Mouse (Mus musculus) limb, embryonic 11.5 days (tissue): ENCODE data around the gene Pex10. TPM values are rescaled to one million over a fixed set of nuclear protein-coding genes. Genes with fewer than 3 reads are reported as not detected.
"Not testable (repeated sequence)": the region's sequence is repeated elsewhere in the genome, so short reads cannot be mapped to it uniquely, and the experiment has no call there.

ENCODE experiments used
- ATAC-seq: fragments of 200-750 bp; cut with Nextera tagmentation; 2 replicates; pipeline ENCODE4 v1.8.0; 2017; ENCODE audit warnings: low read depth; ENCODE audit not compliant: insufficient number of reproducible peaks, low FRiP score, low TSS enrichment
- DNase-seq: peaks from one replicate; pipeline ENCODE4 v3.0.0-alpha.2; 2015; ENCODE audit warnings: low spot score
- H3K27ac ChIP-seq: fragments of 300-500 bp; sonication (generic); replicated peaks from 2 replicates; pipeline ENCODE4 v1.5.1; 2014; ENCODE audit warnings: low read depth, mild to moderate bottlenecking, low read length
- H3K27me3 ChIP-seq: fragments of 300-500 bp; sonication (generic); 2 replicates; pipeline ENCODE4 v1.6.1; 2014; ENCODE audit warnings: mild to moderate bottlenecking, low read length, mixed read lengths; ENCODE audit not compliant: control insufficient read depth, insufficient read depth
- H3K36me3 ChIP-seq: fragments of 300-500 bp; sonication (generic); 2 replicates; pipeline ENCODE4 v1.6.1; 2014; ENCODE audit warnings: mild to moderate bottlenecking, low read length, moderate library complexity, mixed read lengths; ENCODE audit not compliant: control insufficient read depth, insufficient read depth
- H3K4me1 ChIP-seq: fragments of 300-500 bp; sonication (generic); 2 replicates; pipeline ENCODE4 v1.6.1; 2014; ENCODE audit warnings: low read length, mixed read lengths; ENCODE audit not compliant: control insufficient read depth, insufficient read depth
- H3K4me2 ChIP-seq: fragments of 300-500 bp; sonication (generic); 2 replicates; pipeline ENCODE4 v1.6.1; 2014; ENCODE audit warnings: low read depth, mild to moderate bottlenecking, moderate library complexity; ENCODE audit not compliant: severe bottlenecking
- H3K4me3 ChIP-seq: fragments of 300-500 bp; sonication (generic); 2 replicates; pipeline ENCODE4 v1.5.1; 2014; ENCODE audit warnings: low read depth, low read length
- H3K9ac ChIP-seq: fragments of 300-500 bp; sonication (generic); 2 replicates; pipeline ENCODE4 v1.6.1; 2014; ENCODE audit warnings: mild to moderate bottlenecking, low read length
- H3K9me3 ChIP-seq: fragments of 300-500 bp; sonication (generic); 2 replicates; pipeline ENCODE4 v1.6.1; 2016; ENCODE audit warnings: low read length; ENCODE audit not compliant: control insufficient read depth
- WGBS: fragments of 180-500 bp; shearing (Covaris S2); extraction: QIAGEN DNeasy Blood & Tissue Kit; methylation state at CpG from one replicate; pipeline ENCODE4 v1.1.7; 2014; 5-methylcytosine and 5-hydroxymethylcytosine counted together
- polyA plus RNA-seq: library from polyadenylated mRNA; unstranded; fragments of >200 nt; fragmentation: Nextera tagmentation; extraction: Ambion mirVana; gene quantifications from 2 replicates; pipeline ENCODE4 v1.2.1, GENCODE M21; 2014

Pex10 gene
- polyA plus RNA-seq, 1 experiment from 2014 or later: 6.5 TPM

DNA sequence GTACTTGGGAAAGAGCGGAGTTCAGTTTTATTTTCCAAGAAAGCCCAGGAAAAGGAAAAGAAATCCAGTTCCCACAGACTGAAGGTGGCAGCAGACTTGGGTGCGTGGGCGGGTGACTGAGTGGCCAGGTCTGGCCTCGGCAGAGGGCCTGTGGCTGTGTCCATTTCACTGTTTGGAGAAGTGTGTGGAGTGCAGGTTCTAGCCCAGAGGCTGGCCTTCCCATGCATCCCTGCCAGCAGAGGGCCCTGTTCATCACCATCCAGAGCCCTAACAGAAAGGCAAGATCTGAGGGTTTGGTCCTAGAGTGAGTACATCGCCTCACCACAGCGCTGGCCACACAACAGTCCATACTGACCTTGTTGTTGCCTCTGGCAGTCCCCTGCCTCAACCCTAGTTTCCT is 2.4 kb downstream of the Pex10 start:
- no peak overlapping the region for H3K4me3 ChIP-seq
- H3K9me3 ChIP-seq: no peaks in the 10 kb centered on the region
- no peak overlapping the region for H3K4me2 ChIP-seq
- ATAC-seq (no peak), DNase-seq (no peak)
- H3K27me3 ChIP-seq: no peaks in the 10 kb centered on the region
- WGBS: 90% methylated on average over 6 of the region's 6 CpGs
- H3K36me3 ChIP-seq: peaks cover 30% of the 10 kb centered on the region
- no peak overlapping the region for H3K27ac ChIP-seq
- peaks cover 10% of the 10 kb centered on the region; the same call in 1 of the 2 replicates for H3K4me1 ChIP-seq
- no peak overlapping the region for H3K9ac ChIP-seq

- no peak for ATAC-seq
- no peaks in the 10 kb centered on the region for H3K9me3 ChIP-seq
- H3K4me3 ChIP-seq: no peak overlapping the region
- no peaks in the 10 kb centered on the region for H3K27me3 ChIP-seq
- no peak overlapping the region for H3K4me2 ChIP-seq
- H3K36me3 ChIP-seq: peaks cover 35% of the 10 kb centered on the region
- no peak for DNase-seq
- 93% methylated on average over 13 of the region's 13 CpGs for WGBS
- H3K4me1 ChIP-seq: peaks cover 10% of the 10 kb centered on the region; the same call in 1 of the 2 replicates
- no peak overlapping the region for H3K9ac ChIP-seq
- H3K27ac ChIP-seq: no peak overlapping the region
Observed at GRCm38 (mm10) chr4:155070199-155070598, 3.4 kb downstream of the Pex10 start.

DNA sequence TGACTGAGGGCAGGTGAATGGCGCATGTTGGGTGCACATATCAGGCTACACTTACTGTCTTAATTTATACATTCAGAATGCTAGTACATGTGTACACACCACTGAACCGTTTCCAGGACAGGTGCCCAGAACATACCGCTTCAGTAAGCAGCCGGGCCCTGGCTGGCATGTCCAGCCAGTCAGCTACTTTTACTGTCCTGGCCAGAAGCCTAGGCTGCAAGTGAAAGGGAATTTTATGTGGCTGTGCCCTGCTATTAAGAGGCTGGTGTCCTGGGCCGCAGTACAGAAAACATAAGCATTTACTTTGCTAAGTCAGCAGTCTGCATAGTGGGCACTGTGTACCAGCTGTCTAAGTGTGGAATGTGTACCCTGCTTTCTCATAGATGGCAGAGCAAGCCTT is 4.1 kb downstream of the Pex10 start:
- H3K27me3 ChIP-seq: no peaks in the 10 kb centered on the region
- H3K4me2 ChIP-seq: no peak overlapping the region
- H3K4me1 ChIP-seq: peaks cover 10% of the 10 kb centered on the region; the same call in 1 of the 2 replicates
- ATAC-seq: no peak
- peaks cover 42% of the 10 kb centered on the region for H3K36me3 ChIP-seq
- DNase-seq: no peak
- no peak overlapping the region for H3K4me3 ChIP-seq
- H3K9ac ChIP-seq: no peak overlapping the region
- 96% methylated on average over 5 of the region's 5 CpGs for WGBS
- no peak overlapping the region for H3K27ac ChIP-seq
- no peaks in the 10 kb centered on the region for H3K9me3 ChIP-seq

GRCm38 (mm10) chr4:155074418-155074817 is 7.6 kb downstream of the Pex10 start:
- Histone ChIP-seq H3K4me3 (no peak overlapping the region), H3K9ac (no peak overlapping the region), H3K27me3 (no peaks in the 10 kb centered on the region), H3K4me1 (no peaks in the 10 kb centered on the region), H3K27ac (no peak overlapping the region), H3K9me3 (no peaks in the 10 kb centered on the region), H3K36me3 (peaks cover 44% of the 10 kb centered on the region), H3K4me2 (no peak overlapping the region)
- 85% methylated on average over 9 of the region's 9 CpGs for WGBS
- no peak for DNase-seq
- no peak for ATAC-seq

DNA sequence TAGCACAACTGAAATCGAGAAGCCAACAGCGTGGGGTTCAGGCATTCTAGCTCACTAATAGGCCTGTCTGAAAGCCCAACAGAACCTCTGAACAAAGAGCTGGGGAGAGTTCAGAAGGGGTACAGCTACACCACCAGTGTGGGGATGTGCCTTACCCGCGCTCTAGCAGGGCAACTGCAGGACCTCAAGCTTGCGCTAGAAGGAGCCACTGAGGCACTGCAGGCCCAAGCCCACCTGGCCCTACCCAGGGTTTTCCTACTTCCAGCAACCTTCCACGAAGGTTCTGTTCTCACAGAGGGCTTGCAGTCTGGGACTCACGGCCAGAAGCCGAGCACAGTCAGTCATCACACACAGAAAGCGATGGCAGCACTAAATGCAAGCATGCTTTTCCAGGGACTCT is 8.3 kb downstream of the Pex10 start:
- no peak overlapping the region for H3K27ac ChIP-seq
- ATAC-seq (no peak), DNase-seq (no peak)
- H3K9ac ChIP-seq: no peak overlapping the region
- peaks cover 47% of the 10 kb centered on the region for H3K36me3 ChIP-seq
- H3K4me1 ChIP-seq: no peaks in the 10 kb centered on the region
- H3K9me3 ChIP-seq: no peaks in the 10 kb centered on the region
- H3K4me3 ChIP-seq: no peak overlapping the region
- 87% methylated on average over 9 of the region's 9 CpGs for WGBS
- no peak overlapping the region for H3K4me2 ChIP-seq
- no peaks in the 10 kb centered on the region for H3K27me3 ChIP-seq

DNA sequence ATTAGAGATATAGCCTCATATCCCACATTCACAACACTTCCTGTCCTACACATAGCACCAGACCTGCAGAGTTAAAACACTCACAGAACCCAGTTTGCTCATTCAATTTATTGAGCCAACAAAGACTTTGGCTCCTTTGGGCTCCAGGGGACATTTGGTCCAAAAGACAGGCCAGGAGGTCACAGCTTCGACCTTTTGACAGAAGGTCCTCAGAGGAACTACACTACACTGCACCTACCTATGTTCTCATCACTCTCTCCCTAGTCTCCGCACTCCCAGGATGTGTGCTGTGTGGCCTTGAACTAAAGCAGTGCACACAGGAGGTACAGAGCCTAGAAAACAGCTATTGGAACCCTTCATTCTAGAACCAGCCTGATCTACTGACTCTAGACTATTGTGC is 9.0 kb downstream of the Pex10 start:
- DNase-seq (no peak), ATAC-seq (no peak)
- Histone ChIP-seq H3K27ac (no peak overlapping the region), H3K9me3 (no peaks in the 10 kb centered on the region), H3K4me3 (no peak overlapping the region), H3K27me3 (no peaks in the 10 kb centered on the region), H3K4me1 (no peaks in the 10 kb centered on the region), H3K9ac (no peak overlapping the region), H3K4me2 (no peak overlapping the region), H3K36me3 (peaks cover 46% of the 10 kb centered on the region)
- 95% methylated on average over 2 of the region's 2 CpGs for WGBS

DNA sequence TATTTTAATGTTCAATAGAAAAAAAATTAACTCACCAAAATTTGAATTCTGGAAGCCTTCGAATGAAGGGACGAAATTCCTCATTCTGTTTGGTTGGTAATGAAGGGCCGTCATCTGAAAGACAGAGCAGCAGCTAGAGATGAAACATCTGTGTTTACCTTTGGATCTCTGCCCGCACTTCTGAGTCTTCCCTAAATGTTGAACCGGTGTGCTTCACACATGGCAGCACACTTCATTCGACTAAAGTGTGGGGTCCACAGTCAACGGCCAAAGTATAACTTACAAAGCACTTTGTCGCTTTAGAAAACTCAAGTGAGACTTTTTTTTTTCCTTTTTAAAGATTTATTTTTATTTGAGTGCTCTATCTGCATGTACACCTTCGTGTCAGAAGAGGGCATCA is 9.9 kb downstream of the Pex10 start:
- ATAC-seq: no peak
- no peaks in the 10 kb centered on the region for H3K27me3 ChIP-seq
- peaks cover 40% of the 10 kb centered on the region for H3K36me3 ChIP-seq
- H3K4me3 ChIP-seq: no peak overlapping the region
- 93% methylated on average over 9 of the region's 9 CpGs for WGBS
- no peaks in the 10 kb centered on the region for H3K9me3 ChIP-seq
- H3K9ac ChIP-seq: no peak overlapping the region
- no peak overlapping the region for H3K4me2 ChIP-seq
- DNase-seq: no peak
- no peak overlapping the region for H3K27ac ChIP-seq
- H3K4me1 ChIP-seq: no peaks in the 10 kb centered on the region

DNA sequence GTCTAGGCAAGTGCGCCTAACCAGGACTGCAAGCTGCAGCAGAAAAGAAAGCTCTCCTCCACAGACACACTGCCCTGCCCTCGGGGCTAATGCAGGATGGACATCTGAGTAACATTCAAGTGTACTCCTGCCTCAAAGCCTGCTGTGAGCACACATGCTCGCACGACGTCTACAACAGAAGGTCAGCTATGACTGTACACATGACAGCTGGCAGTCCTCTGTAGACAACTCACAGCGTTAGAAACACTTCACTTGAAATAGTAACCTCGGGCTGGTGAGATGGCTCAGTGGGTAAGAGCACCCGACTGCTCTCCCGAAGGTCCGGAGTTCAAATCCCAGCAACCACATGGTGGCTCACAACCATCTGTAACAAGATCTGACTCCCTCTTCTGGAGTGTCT is 12.0 kb downstream of the Pex10 start:
- not testable (repeated sequence) for H3K4me3 ChIP-seq, H3K27ac ChIP-seq, DNase-seq, ATAC-seq, H3K27me3 ChIP-seq, H3K9ac ChIP-seq, H3K4me2 ChIP-seq, H3K9me3 ChIP-seq, H3K4me1 ChIP-seq
- H3K36me3 ChIP-seq: peaks cover 33% of the 10 kb centered on the region
- 94% methylated on average over 10 of the region's 10 CpGs for WGBS

- Histone ChIP-seq H3K4me1 (no peaks in the 10 kb centered on the region), H3K4me2 (no peak overlapping the region), H3K27me3 (no peaks in the 10 kb centered on the region), H3K4me3 (no peak overlapping the region), H3K27ac (no peak overlapping the region), H3K36me3 (peaks cover 33% of the 10 kb centered on the region), H3K9me3 (no peaks in the 10 kb centered on the region), H3K9ac (no peak overlapping the region)
- ATAC-seq (no peak), DNase-seq (no peak)
- WGBS: 88% methylated on average over 6 of the region's 6 CpGs
Observed at GRCm38 (mm10) chr4:155079666-155080065, 12.8 kb downstream of the Pex10 start.
